Mouse (Mus musculus): ENCODE results near the gene Zfp740. TPM values are rescaled to one million over a fixed set of nuclear protein-coding genes. Genes with fewer than 3 reads are reported as not detected.
"Not testable (repeated sequence)": the region's sequence is repeated elsewhere in the genome, so short reads cannot be mapped to it uniquely, and the experiment has no call there.

Gene Zfp740
- polyA plus RNA-seq, 1 experiment from 2014 or later: 64.1 TPM

DNA sequence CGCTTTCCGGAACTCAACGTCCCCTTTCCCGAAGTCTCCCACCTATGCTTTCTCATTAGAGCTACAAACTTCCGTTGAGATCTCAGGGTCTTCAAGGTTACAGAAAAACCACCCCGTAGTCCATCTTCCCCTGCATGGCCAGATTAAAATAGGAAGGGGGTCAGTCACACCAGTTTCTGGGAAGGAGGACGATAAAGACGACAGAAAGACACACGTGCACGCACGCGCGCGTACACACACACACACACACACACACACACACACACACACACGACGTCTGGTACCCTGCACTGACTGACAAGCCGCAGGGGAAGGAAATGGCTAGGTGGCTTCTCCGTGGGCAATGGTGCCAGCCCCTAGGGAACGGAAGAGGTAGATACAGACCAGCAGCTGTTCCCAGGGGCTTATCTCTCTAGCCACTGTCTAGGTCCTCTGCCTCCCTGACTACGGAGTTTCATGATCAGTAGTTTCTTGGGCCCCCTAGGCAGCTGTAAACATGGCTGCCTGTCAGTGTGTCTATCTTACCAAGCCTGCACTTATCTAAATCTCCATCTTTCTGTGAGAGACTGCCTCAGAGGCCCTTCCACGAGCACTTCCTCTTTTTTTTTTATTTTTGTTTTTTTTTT lies 22.1 kb downstream of the Zfp740 start:
- peak overlapping the region; percentile 88 for H3K4me2 ChIP-seq
- WGBS: 7% methylated on average over 21 of the region's 21 CpGs
- peak overlapping the region; percentile 54 for H3K9ac ChIP-seq
- no peaks in the 10 kb centered on the region for H3K4me1 ChIP-seq (ENCODE audit: insufficient read depth)
- H3K36me3 ChIP-seq (ENCODE audit: insufficient read depth): no peaks in the 10 kb centered on the region
- no peak for TF ChIP-seq CTCF (IDR thresholded peaks at IDR 0.05; ENCODE audit: low read depth)
- ATAC-seq (ENCODE audit: insufficient read depth) (no peak), DNase-seq (no peak)
- H3K4me3 ChIP-seq (ENCODE audit: low read depth, low read length): peak overlapping the region; percentile 41
- no peak overlapping the region for H3K27ac ChIP-seq (ENCODE audit: low read depth)
- peaks cover 15% of the 10 kb centered on the region; the same call in 1 of the 2 replicates for H3K27me3 ChIP-seq (ENCODE audit: insufficient read depth, low read length)
- H3K9me3 ChIP-seq (ENCODE audit: low read depth, low read length): no peaks in the 10 kb centered on the region

DNA sequence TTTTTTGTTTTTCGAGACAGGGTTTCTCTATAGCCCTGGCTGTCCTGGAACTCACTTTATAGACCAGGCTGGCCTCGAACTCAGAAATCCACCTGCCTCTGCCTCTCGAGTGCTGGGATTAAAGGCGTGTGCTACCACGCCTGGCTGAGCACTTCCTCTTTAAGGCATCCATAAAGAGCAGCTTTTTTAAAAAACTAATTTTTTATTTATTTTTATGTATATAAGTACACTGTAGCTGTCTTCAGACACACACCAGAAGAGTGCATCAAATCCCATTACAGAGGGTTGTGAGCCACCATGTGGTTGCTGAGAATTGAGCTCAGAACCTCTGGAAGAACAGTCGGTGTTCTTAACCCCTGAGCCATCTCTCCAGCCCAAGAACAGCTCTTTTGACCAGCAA lies 22.6 kb downstream of the Zfp740 start:
- H3K4me2 ChIP-seq; DNase-seq; H3K36me3 ChIP-seq (ENCODE audit: insufficient read depth); H3K9ac ChIP-seq; H3K4me1 ChIP-seq (ENCODE audit: insufficient read depth); H3K27ac ChIP-seq (ENCODE audit: low read depth); H3K9me3 ChIP-seq (ENCODE audit: low read depth, low read length); H3K4me3 ChIP-seq (ENCODE audit: low read depth, low read length); ATAC-seq (ENCODE audit: insufficient read depth): not testable (repeated sequence)
- 74% methylated on average over 6 of the region's 6 CpGs for WGBS
- H3K27me3 ChIP-seq (ENCODE audit: insufficient read depth, low read length): peaks cover 15% of the 10 kb centered on the region; the same call in 1 of the 2 replicates

DNA sequence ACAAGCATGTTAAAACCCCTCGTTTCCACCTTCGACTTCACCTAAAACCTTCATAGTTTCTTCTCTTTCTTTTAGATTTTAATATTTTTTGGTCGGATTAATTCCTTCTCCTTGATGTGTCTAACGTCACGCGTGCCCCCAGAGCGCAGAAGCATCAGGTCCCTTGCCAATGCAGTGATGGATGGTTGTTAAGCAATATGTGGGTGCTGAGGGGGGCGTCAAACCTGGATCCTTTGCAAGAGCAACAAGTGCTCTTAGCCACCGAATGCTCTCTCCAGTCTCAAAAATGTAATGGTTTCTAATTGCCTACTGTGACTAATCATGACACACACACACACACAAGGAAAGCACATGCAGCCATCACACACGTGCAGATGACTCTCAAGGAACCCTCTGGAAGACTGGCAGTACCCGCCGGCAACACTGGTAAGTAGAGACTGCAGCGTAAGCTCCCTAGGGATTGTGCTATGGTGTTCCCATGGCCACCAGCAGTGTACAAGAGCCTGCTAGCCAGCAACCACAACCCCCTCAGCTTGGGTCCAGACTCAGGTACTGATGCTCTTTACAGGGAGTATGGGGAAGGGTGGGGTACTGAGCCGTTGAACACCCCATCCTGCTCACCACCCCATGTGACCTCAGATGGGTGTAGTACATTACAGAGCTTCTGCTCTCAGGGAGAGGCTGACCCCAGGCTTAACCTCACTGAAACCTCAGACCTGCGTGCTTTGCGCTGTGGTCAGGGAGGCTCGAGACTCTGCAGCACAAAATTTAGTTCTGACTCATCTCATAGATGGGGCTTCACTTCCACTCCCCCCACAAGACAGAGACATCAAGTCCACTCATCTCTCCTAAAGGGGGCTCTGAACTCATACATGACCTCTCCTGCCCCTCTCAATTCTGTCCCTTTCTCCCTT lies 27.6 kb downstream of the Zfp740 start:
- 76% methylated on average over 17 of the region's 17 CpGs for WGBS
- no peak for DNase-seq

DNA sequence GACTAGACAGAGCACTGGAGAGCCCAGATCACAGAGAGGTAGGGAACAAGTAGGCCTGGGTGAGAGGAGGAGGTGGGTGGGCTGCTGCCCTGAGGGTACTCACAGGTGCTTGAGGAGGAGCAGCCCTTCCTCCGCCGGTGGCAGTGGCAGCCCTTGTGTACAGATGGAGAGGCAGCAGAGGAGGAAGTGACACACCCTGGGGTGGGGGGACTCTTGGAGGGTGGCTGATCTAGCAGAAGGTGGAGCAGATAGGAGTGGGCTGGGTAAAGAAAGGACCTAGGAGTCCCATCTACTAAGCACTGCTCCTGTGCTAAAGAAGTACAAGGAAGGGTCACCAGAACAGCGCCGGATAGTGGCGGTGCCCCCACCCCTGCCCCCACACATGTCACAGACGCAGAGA lies 28.7 kb downstream of the Zfp740 start, which contains the start of gene Itgb7:
Gene Itgb7 (minus strand): TSS at position 197 of the 400 bp plus-strand sequence.
- Histone ChIP-seq H3K4me3 (ENCODE audit: low read depth, low read length) (no peak within 1 kb of the TSS), H3K36me3 (ENCODE audit: insufficient read depth) (peaks cover 25% of the 10 kb centered on the region), H3K27ac (ENCODE audit: low read depth) (no peak within 1 kb of the TSS), H3K4me1 (ENCODE audit: insufficient read depth) (0 out of 2 replicates have a peak, but pooled peaks cover 4% of the 10 kb centered on the region), H3K27me3 (ENCODE audit: insufficient read depth, low read length) (no peaks in the 10 kb centered on the region), H3K9me3 (ENCODE audit: low read depth, low read length) (no peaks in the 10 kb centered on the region), H3K4me2 (no peak within 1 kb of the TSS), H3K9ac (no peak within 1 kb of the TSS)
- 34% methylated on average over 6 of the region's 6 CpGs for WGBS
- no peak for TF ChIP-seq CTCF (IDR thresholded peaks at IDR 0.05; ENCODE audit: low read depth)
- DNase-seq (no peak), ATAC-seq (ENCODE audit: insufficient read depth) (peak; percentile 22; the same call in 1 of the 2 replicates)

More for the DNA sequence above, 27.6 kb downstream of the Zfp740 start:
- no peak for ATAC-seq (ENCODE audit: insufficient read depth)
- no peak overlapping the region for H3K4me2 ChIP-seq
- H3K4me1 ChIP-seq (ENCODE audit: insufficient read depth): 0 out of 2 replicates have a peak, but pooled peaks cover 4% of the 10 kb centered on the region
- TF ChIP-seq CTCF (IDR thresholded peaks at IDR 0.05; ENCODE audit: low read depth): no peak
- peaks cover 16% of the 10 kb centered on the region for H3K36me3 ChIP-seq (ENCODE audit: insufficient read depth)
- no peak overlapping the region for H3K4me3 ChIP-seq (ENCODE audit: low read depth, low read length)
- H3K9ac ChIP-seq: no peak overlapping the region
- H3K9me3 ChIP-seq (ENCODE audit: low read depth, low read length): no peaks in the 10 kb centered on the region
- no peak overlapping the region for H3K27ac ChIP-seq (ENCODE audit: low read depth)
- H3K27me3 ChIP-seq (ENCODE audit: insufficient read depth, low read length): no peaks in the 10 kb centered on the region

DNA sequence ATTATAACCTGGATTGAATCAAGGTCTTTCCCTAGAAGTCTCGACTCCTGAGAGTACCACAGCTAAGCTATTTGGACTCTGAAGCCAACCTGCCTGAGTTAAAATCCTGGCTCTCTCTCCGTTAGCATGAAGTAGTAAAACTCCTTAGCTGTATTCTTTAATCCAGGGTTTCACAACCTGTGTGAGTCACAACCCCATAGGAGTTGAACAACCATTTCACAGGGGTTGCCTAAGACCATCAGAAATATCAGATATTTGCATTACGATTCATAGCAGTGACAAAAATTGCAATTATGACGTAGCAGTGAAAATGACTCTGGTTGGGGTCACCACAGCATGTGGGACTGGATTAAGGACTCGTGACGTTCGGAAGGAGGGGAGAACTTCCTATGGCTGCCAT lies 29.7 kb downstream of the Zfp740 start:
- TF ChIP-seq CTCF (IDR thresholded peaks at IDR 0.05; ENCODE audit: low read depth): no peak
- Histone ChIP-seq H3K4me1 (ENCODE audit: insufficient read depth) (0 out of 2 replicates have a peak, but pooled peaks cover 4% of the 10 kb centered on the region), H3K27ac (ENCODE audit: low read depth) (no peak overlapping the region), H3K27me3 (ENCODE audit: insufficient read depth, low read length) (no peaks in the 10 kb centered on the region), H3K9me3 (ENCODE audit: low read depth, low read length) (no peaks in the 10 kb centered on the region), H3K4me2 (no peak overlapping the region), H3K36me3 (ENCODE audit: insufficient read depth) (peaks cover 32% of the 10 kb centered on the region), H3K4me3 (ENCODE audit: low read depth, low read length) (no peak overlapping the region), H3K9ac (no peak overlapping the region)
- DNase-seq (no peak), ATAC-seq (ENCODE audit: insufficient read depth) (no peak)
- WGBS: 84% methylated on average over 7 of the region's 7 CpGs

DNA sequence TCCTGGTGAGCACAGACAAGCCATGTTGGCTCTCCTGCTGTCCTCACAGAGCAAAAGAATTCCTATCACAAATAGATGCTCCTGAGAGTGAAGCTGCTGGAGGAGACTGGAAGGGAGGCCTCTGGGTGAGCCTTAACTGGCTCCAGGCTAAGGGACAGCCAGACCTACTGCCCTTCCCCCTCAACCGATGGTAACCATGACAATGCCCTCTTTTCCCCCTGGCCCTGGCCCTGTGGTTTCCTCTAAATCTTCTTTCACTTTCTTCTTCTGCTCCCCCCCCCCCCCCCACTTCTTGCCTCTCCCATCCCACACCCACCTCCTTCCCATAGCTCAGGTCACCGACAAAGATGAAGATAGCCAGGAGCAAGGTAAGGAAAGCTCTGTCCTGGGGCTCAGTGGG lies 30.8 kb downstream of the Zfp740 start:
- Histone ChIP-seq H3K27me3 (ENCODE audit: insufficient read depth, low read length) (no peaks in the 10 kb centered on the region), H3K4me1 (ENCODE audit: insufficient read depth) (0 out of 2 replicates have a peak, but pooled peaks cover 4% of the 10 kb centered on the region), H3K9me3 (ENCODE audit: low read depth, low read length) (no peaks in the 10 kb centered on the region), H3K36me3 (ENCODE audit: insufficient read depth) (peaks cover 42% of the 10 kb centered on the region), H3K4me3 (ENCODE audit: low read depth, low read length) (no peak overlapping the region), H3K4me2 (no peak overlapping the region), H3K9ac (no peak overlapping the region), H3K27ac (ENCODE audit: low read depth) (no peak overlapping the region)
- no peak for TF ChIP-seq CTCF (IDR thresholded peaks at IDR 0.05; ENCODE audit: low read depth)
- 15% methylated on average over 2 of the region's 2 CpGs for WGBS
- ATAC-seq (ENCODE audit: insufficient read depth) (no peak), DNase-seq (no peak)

Data from lung, embryonic 14.5 days (tissue).